Mouse (Mus musculus) duodenum, adult 2 months (tissue): ENCODE results near the gene Olfr799. TPM values are rescaled to one million over a fixed set of nuclear protein-coding genes. Genes with fewer than 3 reads are reported as not detected.

Experiments
- polyA plus RNA-seq: library from polyadenylated mRNA; depleted of rRNA; stranded (reverse); fragments of >200 nt; gene quantifications from 2 replicates; pipeline ENCODE4 v1.2.3, GENCODE M21; 2012; ENCODE audit warnings: low replicate concordance; rRNA removed

Gene Olfr799
- polyA plus RNA-seq, result not detected in 2 replicates

GRCm38 (mm10) chr10:129637184-129637583 is at the start of gene Olfr799:
Gene Olfr799, plus strand, starts transcription at chr10:129637484.

GRCm38 (mm10) chr10:129612470-129612869 is 24.8 kb upstream of the Olfr799 start, which contains the start of gene Olfr796:
Gene Olfr796, minus strand, starts transcription at chr10:129612570.

DNA sequence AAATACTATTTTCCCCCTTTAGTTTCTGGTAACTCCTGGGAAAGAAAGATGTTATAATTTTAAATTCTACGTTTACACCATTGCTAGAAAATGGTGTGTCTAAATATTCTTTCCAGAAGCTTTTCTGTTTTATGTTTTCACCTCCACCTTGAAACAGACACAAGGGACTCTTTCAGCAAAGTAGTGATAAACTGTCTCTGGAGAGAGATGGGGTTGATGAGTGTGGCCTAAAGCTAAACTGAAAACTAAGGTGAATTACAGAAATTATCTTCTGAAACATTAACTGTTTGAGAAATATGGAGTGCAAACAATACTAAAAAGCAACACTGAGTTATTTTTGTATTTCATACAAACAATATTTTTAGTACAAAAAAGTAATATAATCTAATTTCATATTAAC is 9.4 kb upstream of the Olfr799 start, which contains the start of gene Olfr798:
TSS of gene Olfr798 (minus strand) at position 101 of the 400 bp plus-strand sequence.

GRCm38 (mm10) chr10:129657394-129657793 is 20.1 kb downstream of the Olfr799 start, which contains the start of gene Olfr800:
Gene Olfr800, plus strand, starts transcription at chr10:129657694.

GRCm38 (mm10) chr10:129673765-129674164 is 36.5 kb downstream of the Olfr799 start, which contains the start of gene Olfr801:
Gene Olfr801, minus strand, starts transcription at chr10:129673865.

DNA sequence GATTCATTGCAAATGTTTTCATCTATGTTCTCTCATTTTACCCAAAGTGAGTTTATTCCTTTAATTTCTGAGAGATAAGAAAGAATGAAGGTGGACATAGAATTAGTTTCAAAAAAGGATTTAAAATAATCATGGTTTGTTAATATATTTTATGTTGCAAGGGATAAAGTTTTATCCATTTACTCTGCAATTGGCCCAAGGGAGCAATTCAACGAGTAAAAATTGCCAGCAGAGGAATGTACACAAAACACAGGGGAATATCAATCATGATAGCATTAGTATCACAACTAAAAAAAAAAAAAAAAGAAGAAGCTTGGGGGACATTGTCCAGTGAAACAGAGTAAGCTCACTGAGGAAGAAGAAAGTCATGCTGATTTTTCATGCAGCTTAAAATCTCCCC is 50.8 kb downstream of the Olfr799 start, which contains the start of gene Olfr802:
TSS of gene Olfr802 (minus strand) at position 101 of the 400 bp plus-strand sequence.

DNA sequence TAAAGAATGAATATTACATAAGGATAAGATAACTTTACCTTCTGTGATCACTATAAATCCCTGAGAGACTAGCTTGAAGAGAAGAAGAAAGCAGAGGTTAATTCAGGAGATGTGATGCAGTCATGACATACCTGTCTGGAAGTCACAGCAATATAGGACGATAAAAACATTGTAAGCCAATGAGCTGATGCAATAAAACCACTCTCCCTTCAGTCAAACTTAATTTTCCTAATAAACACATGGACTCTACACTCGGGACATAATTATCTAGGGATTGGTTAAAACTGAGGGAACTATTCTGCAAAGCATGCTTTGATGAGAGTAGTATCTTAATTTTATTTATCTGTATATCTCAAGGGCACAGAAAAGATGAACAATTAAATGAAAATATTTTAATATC is 56.9 kb downstream of the Olfr799 start, which contains the start of gene Olfr803:
TSS of gene Olfr803 (minus strand) at position 101 of the 400 bp plus-strand sequence.

Other genes starting within 250 kb of the Olfr799 start
- gene Olfr785, start 232.1 kb upstream of the Olfr799 start, polyA plus RNA-seq, result not detected in 2 replicates
- gene Olfr786, start 210.2 kb upstream of the Olfr799 start, polyA plus RNA-seq, result not detected in 2 replicates
- not detected in 2 replicates for gene Olfr787, start 175.6 kb upstream of the Olfr799 start, polyA plus RNA-seq
- gene Olfr788, start 166.5 kb upstream of the Olfr799 start, polyA plus RNA-seq, result not detected in 2 replicates
- gene Olfr789, start 152.7 kb upstream of the Olfr799 start, polyA plus RNA-seq, result not detected in 2 replicates
- gene Olfr790, start 139.0 kb upstream of the Olfr799 start, polyA plus RNA-seq, result not detected in 2 replicates
- gene Olfr791, start 115.7 kb upstream of the Olfr799 start, polyA plus RNA-seq, result not detected in 2 replicates
- gene Olfr792, start 98.3 kb upstream of the Olfr799 start, polyA plus RNA-seq, result not detected in 2 replicates
- not detected in 2 replicates for gene Olfr794, start 69.8 kb upstream of the Olfr799 start, polyA plus RNA-seq
- gene Olfr796, start 24.9 kb upstream of the Olfr799 start, polyA plus RNA-seq, result not detected in 2 replicates
- gene Olfr798, start 9.6 kb upstream of the Olfr799 start, polyA plus RNA-seq, result not detected in 2 replicates
- not detected in 2 replicates for gene Olfr800, start 20.2 kb downstream of the Olfr799 start, polyA plus RNA-seq
- not detected in 2 replicates for gene Olfr801, start 36.4 kb downstream of the Olfr799 start, polyA plus RNA-seq
- not detected in 2 replicates for gene Olfr802, start 50.7 kb downstream of the Olfr799 start, polyA plus RNA-seq
- not detected in 2 replicates for gene Olfr803, start 56.8 kb downstream of the Olfr799 start, polyA plus RNA-seq
- not detected in 2 replicates for gene Olfr804, start 65.7 kb downstream of the Olfr799 start, polyA plus RNA-seq
- not detected in 2 replicates for gene Olfr805, start 91.9 kb downstream of the Olfr799 start, polyA plus RNA-seq
- not detected in 2 replicates for gene Olfr806, start 104.4 kb downstream of the Olfr799 start, polyA plus RNA-seq
- not detected in 2 replicates for gene Olfr807, start 120.3 kb downstream of the Olfr799 start, polyA plus RNA-seq
- gene Olfr808, start 128.0 kb downstream of the Olfr799 start, polyA plus RNA-seq, result not detected in 2 replicates
- gene Olfr809, start 137.2 kb downstream of the Olfr799 start, polyA plus RNA-seq, result not detected in 2 replicates
- gene Olfr810, start 157.4 kb downstream of the Olfr799 start, polyA plus RNA-seq, result not detected in 2 replicates
- gene Olfr811, start 166.9 kb downstream of the Olfr799 start, polyA plus RNA-seq, result not detected in 2 replicates
- not detected in 2 replicates for gene Olfr812, start 208.6 kb downstream of the Olfr799 start, polyA plus RNA-seq
- not detected in 2 replicates for gene Olfr813, start 217.9 kb downstream of the Olfr799 start, polyA plus RNA-seq
- not detected in 2 replicates for gene Olfr814, start 242.4 kb downstream of the Olfr799 start, polyA plus RNA-seq